Mouse (Mus musculus): Measurements from ENCODE around the gene Efcab9. TPM values are rescaled to one million over a fixed set of nuclear protein-coding genes. Genes with fewer than 3 reads are reported as not detected.
A peak's percentile ranks its signal among the peaks of the same experiment; 100 is the strongest.

Gene Efcab9
- polyA plus RNA-seq, 1 experiment: not detected

DNA sequence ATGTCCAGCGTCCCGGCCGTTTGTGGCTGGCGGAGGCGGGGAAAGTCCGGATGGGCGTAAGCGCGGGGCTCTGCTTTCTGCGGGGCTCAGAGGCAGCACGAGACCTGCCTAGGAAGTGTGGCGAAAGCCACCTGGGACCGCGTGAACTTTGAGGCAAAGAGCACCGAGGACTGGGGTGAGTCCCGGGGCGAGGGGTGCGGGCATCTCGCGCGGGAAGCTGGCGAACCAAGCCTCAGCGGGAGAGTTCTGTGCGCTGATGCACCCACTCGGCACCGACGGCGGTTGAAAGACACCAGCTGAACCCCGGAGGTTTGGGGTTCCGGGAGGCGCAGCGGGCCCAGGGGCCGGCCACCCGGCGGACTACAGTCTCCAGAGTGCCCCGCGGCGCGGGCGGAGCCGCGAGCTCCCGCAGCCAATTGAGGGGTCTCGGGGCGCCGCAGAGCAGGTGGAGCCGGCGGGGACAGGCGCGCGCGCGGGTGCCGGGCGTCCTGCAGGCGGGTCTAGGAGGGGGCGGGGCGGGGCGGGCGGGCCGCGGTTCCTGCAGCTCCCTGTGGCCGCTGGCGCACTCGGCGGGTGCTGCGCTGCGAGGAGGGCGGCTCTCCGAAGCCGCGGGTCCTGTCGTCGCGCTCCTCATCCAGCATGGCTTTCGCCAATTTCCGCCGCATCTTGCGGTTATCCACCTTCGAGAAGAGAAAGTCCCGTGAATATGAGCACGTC, 1.0 kb upstream of the Efcab9 start, which contains the start of gene Stk10:
Gene Stk10, plus strand, starts transcription at position 541 of the 717 bp plus-strand sequence.
- no peaks in the 10 kb centered on the region for H3K9me3 ChIP-seq (replicated peaks; ENCODE audit: control insufficient read depth, insufficient read depth, low read length, poor library complexity, severe bottlenecking)
- peak within 1 kb of the TSS; percentile 85 for H3K9ac ChIP-seq (ENCODE audit: low read depth, poor library complexity, severe bottlenecking)
- H3K36me3 ChIP-seq (ENCODE audit: control insufficient read depth, insufficient read depth, low read length, poor library complexity, severe bottlenecking): no peaks in the 10 kb centered on the region
- H3K4me3 ChIP-seq (ENCODE audit: low read depth, low read length): peak within 1 kb of the TSS; percentile 91
- no peak within 1 kb of the TSS for H3K27ac ChIP-seq (ENCODE audit: insufficient read depth, low read length)
- TF ChIP-seq CTCF (IDR thresholded peaks at IDR 0.05; ENCODE audit: low read depth, low read length) (no peak), POLR2A (IDR thresholded peaks at IDR 0.05; ENCODE audit: insufficient read depth, low read length) (peak; percentile 31)
- H3K27me3 ChIP-seq (ENCODE audit: control insufficient read depth, insufficient read depth, low read length, poor library complexity, severe bottlenecking): peaks cover 3% of the 10 kb centered on the region; the same call in 1 of the 2 replicates
- H3K4me1 ChIP-seq (ENCODE audit: control insufficient read depth, insufficient read depth, low read length): no peaks in the 10 kb centered on the region

DNA sequence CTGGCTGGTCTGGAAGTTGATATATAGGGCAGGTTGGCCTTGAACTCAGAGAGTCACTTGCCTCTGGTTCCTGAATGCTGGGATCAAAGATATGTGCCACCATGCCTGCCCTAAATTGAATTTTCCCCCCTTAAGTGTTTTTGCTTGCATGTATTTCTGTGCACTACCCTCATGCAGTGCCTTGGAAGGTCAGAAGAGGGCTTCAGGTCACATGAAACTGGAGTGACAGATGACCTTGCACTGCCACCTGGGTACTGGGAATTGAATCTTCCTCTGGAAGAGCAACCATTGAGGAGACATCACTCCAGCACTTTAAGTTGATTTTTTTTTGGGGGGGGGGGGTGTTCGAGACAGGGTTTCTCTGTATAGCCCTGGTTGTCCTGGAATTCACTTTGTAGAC, 1.7 kb downstream of the Efcab9 start:
- Histone ChIP-seq H3K4me1 (ENCODE audit: control insufficient read depth, insufficient read depth, low read length) (no peaks in the 10 kb centered on the region), H3K9ac (ENCODE audit: low read depth, poor library complexity, severe bottlenecking) (no peak overlapping the region)
- no peak for TF ChIP-seq CTCF (IDR thresholded peaks at IDR 0.05; ENCODE audit: low read depth, low read length)
- TF ChIP-seq EP300 (IDR thresholded peaks at IDR 0.05; ENCODE audit: insufficient read depth, low read depth, low read length): no peak
- TF ChIP-seq POLR2A (IDR thresholded peaks at IDR 0.05; ENCODE audit: insufficient read depth, low read length): no peak

DNA sequence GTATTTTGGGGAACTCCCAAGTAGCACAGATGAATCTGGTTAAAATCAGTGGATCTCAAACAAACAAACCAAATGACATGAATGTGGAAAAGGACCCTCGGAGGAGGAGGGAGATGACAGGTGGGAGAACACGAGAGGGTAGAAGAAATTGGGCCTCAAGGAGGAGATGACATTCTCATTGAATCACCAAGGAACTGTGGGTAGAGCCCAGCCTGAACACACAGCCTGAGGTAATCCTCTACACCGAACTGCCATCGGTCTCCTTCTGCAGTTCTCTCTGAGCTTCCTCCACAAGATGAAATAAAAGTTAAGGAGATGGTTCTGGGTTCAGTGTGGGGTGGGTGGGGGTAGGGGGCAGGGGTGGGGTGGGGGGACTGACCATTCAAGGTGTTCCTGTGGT, 4.9 kb downstream of the Efcab9 start:
- no peak overlapping the region for H3K27ac ChIP-seq (ENCODE audit: insufficient read depth, low read length)
- no peaks in the 10 kb centered on the region for H3K4me1 ChIP-seq (ENCODE audit: control insufficient read depth, insufficient read depth, low read length)
- no peak overlapping the region for H3K9ac ChIP-seq (ENCODE audit: low read depth, poor library complexity, severe bottlenecking)
- H3K27me3 ChIP-seq (ENCODE audit: control insufficient read depth, insufficient read depth, low read length, poor library complexity, severe bottlenecking): peaks cover under 1% of the 10 kb centered on the region; the same call in 1 of the 2 replicates
- H3K4me3 ChIP-seq (ENCODE audit: low read depth, low read length): no peak overlapping the region
- H3K9me3 ChIP-seq (replicated peaks; ENCODE audit: control insufficient read depth, insufficient read depth, low read length, poor library complexity, severe bottlenecking): no peaks in the 10 kb centered on the region
- H3K36me3 ChIP-seq (ENCODE audit: control insufficient read depth, insufficient read depth, low read length, poor library complexity, severe bottlenecking): no peaks in the 10 kb centered on the region
- no peak for TF ChIP-seq EP300 (IDR thresholded peaks at IDR 0.05; ENCODE audit: insufficient read depth, low read depth, low read length)
- TF ChIP-seq CTCF (IDR thresholded peaks at IDR 0.05; ENCODE audit: low read depth, low read length): no peak
- no peak for TF ChIP-seq POLR2A (IDR thresholded peaks at IDR 0.05; ENCODE audit: insufficient read depth, low read length)

More for the DNA sequence above, 1.7 kb downstream of the Efcab9 start:
- Histone ChIP-seq H3K36me3 (ENCODE audit: control insufficient read depth, insufficient read depth, low read length, poor library complexity, severe bottlenecking) (no peaks in the 10 kb centered on the region), H3K27me3 (ENCODE audit: control insufficient read depth, insufficient read depth, low read length, poor library complexity, severe bottlenecking) (peaks cover 3% of the 10 kb centered on the region; the same call in 1 of the 2 replicates), H3K4me3 (ENCODE audit: low read depth, low read length) (no peak overlapping the region), H3K9me3 (replicated peaks; ENCODE audit: control insufficient read depth, insufficient read depth, low read length, poor library complexity, severe bottlenecking) (no peaks in the 10 kb centered on the region), H3K27ac (ENCODE audit: insufficient read depth, low read length) (no peak overlapping the region)

- Histone ChIP-seq H3K4me3 (ENCODE audit: low read depth, low read length) (no peak overlapping the region), H3K27ac (ENCODE audit: insufficient read depth, low read length) (no peak overlapping the region), H3K4me1 (ENCODE audit: control insufficient read depth, insufficient read depth, low read length) (no peaks in the 10 kb centered on the region), H3K36me3 (ENCODE audit: control insufficient read depth, insufficient read depth, low read length, poor library complexity, severe bottlenecking) (no peaks in the 10 kb centered on the region), H3K27me3 (ENCODE audit: control insufficient read depth, insufficient read depth, low read length, poor library complexity, severe bottlenecking) (no peaks in the 10 kb centered on the region), H3K9me3 (replicated peaks; ENCODE audit: control insufficient read depth, insufficient read depth, low read length, poor library complexity, severe bottlenecking) (no peaks in the 10 kb centered on the region), H3K9ac (ENCODE audit: low read depth, poor library complexity, severe bottlenecking) (no peak overlapping the region)
- TF ChIP-seq POLR2A (IDR thresholded peaks at IDR 0.05; ENCODE audit: insufficient read depth, low read length) (no peak), EP300 (IDR thresholded peaks at IDR 0.05; ENCODE audit: insufficient read depth, low read depth, low read length) (no peak), CTCF (IDR thresholded peaks at IDR 0.05; ENCODE audit: low read depth, low read length) (no peak)
Observed at GRCm38 (mm10) chr11:32524122-32524920, 7.6 kb downstream of the Efcab9 start.

DNA sequence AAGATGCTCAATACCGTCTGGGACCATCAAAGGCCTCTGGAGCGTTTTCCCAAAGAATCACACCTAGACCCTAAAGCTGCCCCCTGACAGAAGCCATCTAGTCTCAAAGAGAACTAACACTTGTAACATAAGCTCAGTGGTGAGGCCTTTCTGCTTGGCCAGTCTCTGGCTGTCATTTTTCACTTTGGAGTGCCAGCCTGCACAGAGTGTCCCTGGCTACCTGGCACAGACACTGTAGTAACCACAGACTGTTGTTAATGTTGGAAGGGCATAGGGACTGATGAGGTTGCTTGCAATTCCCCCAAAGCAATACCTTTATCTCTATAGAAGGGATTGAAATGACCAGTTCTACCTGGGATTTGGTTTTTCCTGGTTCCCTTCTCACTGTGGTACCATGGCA, 10.6 kb downstream of the Efcab9 start:
- TF ChIP-seq CTCF (IDR thresholded peaks at IDR 0.05; ENCODE audit: low read depth, low read length): no peak
- TF ChIP-seq POLR2A (IDR thresholded peaks at IDR 0.05; ENCODE audit: insufficient read depth, low read length): no peak
- no peak for TF ChIP-seq EP300 (IDR thresholded peaks at IDR 0.05; ENCODE audit: insufficient read depth, low read depth, low read length)
- H3K9ac ChIP-seq (ENCODE audit: low read depth, poor library complexity, severe bottlenecking): no peak overlapping the region
- no peaks in the 10 kb centered on the region for H3K4me1 ChIP-seq (ENCODE audit: control insufficient read depth, insufficient read depth, low read length)
- H3K9me3 ChIP-seq (replicated peaks; ENCODE audit: control insufficient read depth, insufficient read depth, low read length, poor library complexity, severe bottlenecking): no peaks in the 10 kb centered on the region
- no peaks in the 10 kb centered on the region for H3K27me3 ChIP-seq (ENCODE audit: control insufficient read depth, insufficient read depth, low read length, poor library complexity, severe bottlenecking)
- H3K27ac ChIP-seq (ENCODE audit: insufficient read depth, low read length): no peak overlapping the region
- H3K4me3 ChIP-seq (ENCODE audit: low read depth, low read length): no peak overlapping the region
- no peaks in the 10 kb centered on the region for H3K36me3 ChIP-seq (ENCODE audit: control insufficient read depth, insufficient read depth, low read length, poor library complexity, severe bottlenecking)

DNA sequence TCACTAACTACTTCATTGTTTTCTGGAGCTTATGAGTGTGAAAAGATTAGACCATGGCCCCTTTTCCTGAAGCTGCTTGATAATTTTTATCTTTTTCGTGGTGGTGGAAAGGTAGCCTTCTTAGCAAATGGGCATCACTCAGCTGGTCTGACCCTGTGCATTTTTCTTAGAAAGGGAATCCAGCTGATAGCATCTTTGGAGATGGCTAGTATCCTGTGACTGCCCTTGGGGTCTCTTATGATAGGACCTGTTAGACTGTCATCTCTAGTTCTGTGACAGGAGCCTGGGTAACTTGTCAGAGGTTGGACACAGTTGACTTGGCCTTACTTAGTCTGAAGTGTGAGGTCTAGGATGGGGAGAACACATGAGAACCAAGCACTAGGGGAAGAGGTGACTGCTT, 12.5 kb downstream of the Efcab9 start:
- Histone ChIP-seq H3K36me3 (ENCODE audit: control insufficient read depth, insufficient read depth, low read length, poor library complexity, severe bottlenecking) (no peaks in the 10 kb centered on the region), H3K4me3 (ENCODE audit: low read depth, low read length) (no peak overlapping the region), H3K4me1 (ENCODE audit: control insufficient read depth, insufficient read depth, low read length) (no peaks in the 10 kb centered on the region)

More for the DNA sequence above, 12.5 kb downstream of the Efcab9 start:
- TF ChIP-seq EP300 (IDR thresholded peaks at IDR 0.05; ENCODE audit: insufficient read depth, low read depth, low read length): no peak
- no peak for TF ChIP-seq POLR2A (IDR thresholded peaks at IDR 0.05; ENCODE audit: insufficient read depth, low read length)
- no peak for TF ChIP-seq CTCF (IDR thresholded peaks at IDR 0.05; ENCODE audit: low read depth, low read length)
- H3K27me3 ChIP-seq (ENCODE audit: control insufficient read depth, insufficient read depth, low read length, poor library complexity, severe bottlenecking): no peaks in the 10 kb centered on the region
- H3K27ac ChIP-seq (ENCODE audit: insufficient read depth, low read length): no peak overlapping the region
- no peak overlapping the region for H3K9ac ChIP-seq (ENCODE audit: low read depth, poor library complexity, severe bottlenecking)
- no peaks in the 10 kb centered on the region for H3K9me3 ChIP-seq (replicated peaks; ENCODE audit: control insufficient read depth, insufficient read depth, low read length, poor library complexity, severe bottlenecking)

Data from ES-Bruce4 (cell line).